Mouse (Mus musculus): ENCODE data around the gene Lgalsl.

The Lgalsl gene

DNA sequence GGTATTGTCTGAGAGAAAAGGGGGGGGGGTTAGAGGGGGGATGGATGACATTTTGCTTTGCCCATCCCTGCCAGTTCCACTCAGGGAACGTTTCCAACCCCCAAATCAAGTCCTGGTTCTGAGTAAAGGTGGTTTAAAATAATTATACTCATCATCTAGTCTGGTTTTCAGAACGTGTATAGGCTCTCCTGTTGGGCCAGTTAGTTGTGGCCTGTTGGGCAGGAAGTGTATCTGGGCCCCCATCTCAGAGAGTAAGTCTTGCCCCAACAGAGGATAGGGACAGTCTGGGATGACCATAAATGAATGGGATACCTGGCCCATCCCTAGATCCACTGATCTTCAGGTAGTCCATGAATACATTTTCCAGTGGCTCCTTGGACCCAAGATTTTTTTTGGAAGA lies 48.2 kb downstream of the Lgalsl start:
- no peak for DNase-seq (ENCODE audit: low read depth)

DNA sequence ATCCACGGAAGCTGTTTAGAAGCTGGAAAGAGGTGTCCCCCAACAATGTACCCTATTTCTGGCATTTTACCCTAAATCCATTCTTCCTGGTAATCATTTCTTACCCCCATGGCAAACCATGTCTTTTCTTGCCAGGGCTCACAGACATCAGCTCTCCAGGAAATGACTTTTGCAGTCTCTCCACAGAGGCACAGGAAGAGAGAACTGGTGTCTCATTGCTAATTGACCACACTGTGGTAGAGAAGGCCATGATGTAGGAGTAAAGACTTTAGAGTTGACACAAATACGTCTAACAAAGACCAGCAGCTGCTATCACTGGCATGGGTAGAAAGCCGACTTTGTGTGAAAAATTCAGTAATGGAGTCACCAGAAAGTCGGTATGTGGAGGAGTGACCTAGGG lies 50.5 kb downstream of the Lgalsl start:
- DNase-seq (ENCODE audit: low read depth) = no peak

DNA sequence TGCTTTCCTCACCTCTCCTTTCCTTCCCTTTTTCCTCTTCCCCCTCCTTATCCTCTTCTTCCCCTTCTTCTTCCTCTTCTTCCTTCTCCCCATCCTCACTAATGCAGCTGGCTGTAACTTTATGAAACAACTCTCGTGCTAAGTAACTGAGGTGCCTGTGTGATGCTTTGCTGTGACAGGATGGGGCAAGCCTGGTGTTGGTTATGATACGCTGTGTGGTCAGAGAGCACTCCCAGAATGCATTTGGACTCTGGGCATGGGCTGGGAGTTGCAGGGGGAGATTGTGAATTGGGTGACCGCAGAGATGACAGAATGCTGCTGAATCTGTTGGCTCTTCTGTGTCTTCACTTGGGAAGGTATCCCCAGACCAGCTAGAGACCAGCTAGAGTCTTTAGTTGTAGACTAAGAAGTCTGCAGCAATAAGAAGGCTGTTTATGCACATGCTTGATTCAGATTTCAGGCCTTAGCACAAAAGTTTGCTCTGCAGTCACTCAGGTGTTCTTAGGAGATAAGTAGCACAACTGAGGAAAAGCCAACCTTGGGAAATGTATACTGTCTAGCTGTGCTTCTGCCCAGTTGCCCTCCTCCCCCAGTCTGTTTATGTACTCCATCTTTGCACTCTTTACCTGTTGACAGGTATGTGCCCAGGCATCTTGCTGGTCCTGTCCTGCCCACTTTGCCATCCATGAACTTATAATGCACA lies 51.8 kb downstream of the Lgalsl start:
- DNase-seq (ENCODE audit: low read depth) = no peak

DNA sequence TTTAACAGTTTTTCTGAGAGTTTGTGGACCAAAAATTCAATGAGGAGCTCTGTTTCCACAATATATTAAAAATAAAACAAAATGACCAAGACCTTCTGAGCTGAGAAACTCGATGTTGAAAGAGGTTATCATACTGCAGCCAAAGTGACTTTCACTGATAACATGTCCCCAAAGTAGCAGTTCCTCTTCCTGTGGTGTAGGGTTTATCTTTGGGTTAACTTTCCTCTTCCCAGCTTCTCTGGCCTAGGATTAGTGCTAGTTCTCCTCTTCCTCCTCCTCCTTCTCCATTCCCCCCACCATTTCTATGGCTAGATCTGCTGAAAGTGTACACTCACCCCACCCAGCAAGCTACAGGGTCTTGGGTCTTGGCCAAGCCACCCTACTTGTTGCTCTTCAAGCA lies 52.6 kb downstream of the Lgalsl start:
- no peak for DNase-seq (ENCODE audit: low read depth)

DNA sequence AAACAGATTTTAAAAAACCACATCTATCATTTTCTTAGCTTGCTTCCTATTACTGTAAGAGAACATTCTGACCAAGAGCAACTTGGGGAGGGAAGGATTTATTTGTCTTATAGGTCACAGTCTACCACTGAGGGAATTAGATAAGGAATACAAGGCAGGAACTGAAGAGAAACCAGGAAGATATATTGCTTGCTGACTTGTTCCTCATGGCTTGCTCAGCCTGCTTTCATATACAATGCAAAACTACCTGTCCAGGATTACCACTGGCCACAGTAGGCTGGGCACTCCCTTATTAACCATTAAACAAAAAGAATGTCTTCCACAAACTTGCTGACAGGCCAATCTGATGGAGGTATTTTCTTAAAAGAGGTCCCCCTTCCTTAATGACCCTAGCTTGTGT lies 54.2 kb downstream of the Lgalsl start:
- DNase-seq (ENCODE audit: low read depth) = no peak

Data from NIH3T3 (cell line).